Mouse (Mus musculus) central nervous system, embryonic 18 days (tissue): ENCODE results near the gene Smim10l1. TPM values are rescaled to one million over a fixed set of nuclear protein-coding genes. Genes with fewer than 3 reads are reported as not detected.

Source experiments
- polyA plus RNA-seq: library from polyadenylated mRNA; depleted of rRNA; stranded (reverse); fragments of >200 nt; gene quantifications from 2 replicates; pipeline ENCODE4 v1.2.3, GENCODE M21; 2012; rRNA removed

Smim10l1 gene
- polyA plus RNA-seq: 33.1 and 33.5 TPM in 2 replicates

GRCm38 (mm10) chr6:133104609-133104921 is at the start of gene Smim10l1:
Gene Smim10l1, plus strand, starts transcription at chr6:133104909.

GRCm38 (mm10) chr6:133055716-133056115 is 49.0 kb upstream of the Smim10l1 start, which contains the start of gene Tas2r140:
Gene Tas2r140, minus strand, starts transcription at chr6:133055816.

Other genes starting within 250 kb of the Smim10l1 start
- not detected in 2 replicates for gene Tas2r116, start 249.5 kb upstream of the Smim10l1 start, polyA plus RNA-seq
- gene Tas2r110, start 236.9 kb upstream of the Smim10l1 start, polyA plus RNA-seq: not detected in 2 replicates
- gene Tas2r113, start 211.9 kb upstream of the Smim10l1 start, polyA plus RNA-seq: not detected in 2 replicates
- not detected in 2 replicates for gene Tas2r125, start 195.3 kb upstream of the Smim10l1 start, polyA plus RNA-seq
- gene Tas2r129, start 153.8 kb upstream of the Smim10l1 start, polyA plus RNA-seq: not detected in 2 replicates
- gene Tas2r131, start 147.0 kb upstream of the Smim10l1 start, polyA plus RNA-seq: not detected in 2 replicates
- gene Tas2r109, start 123.9 kb upstream of the Smim10l1 start, polyA plus RNA-seq: not detected in 2 replicates
- not detected in 2 replicates for gene Tas2r103, start 67.8 kb upstream of the Smim10l1 start, polyA plus RNA-seq
- not detected in 2 replicates for gene Tas2r140, start 49.1 kb upstream of the Smim10l1 start, polyA plus RNA-seq
- gene 5530400C23Rik, start 187.3 kb downstream of the Smim10l1 start, polyA plus RNA-seq: not detected in 2 replicates